Mouse (Mus musculus) liver, embryonic 18 days (tissue): ENCODE data around the gene F830045P16Rik. TPM values are rescaled to one million over a fixed set of nuclear protein-coding genes. Genes with fewer than 3 reads are reported as not detected.

Experiments used
- polyA plus RNA-seq: library from polyadenylated mRNA; depleted of rRNA; stranded (reverse); fragments of >200 nt; gene quantifications from 2 replicates; pipeline ENCODE4 v1.2.3, GENCODE M21; 2012; rRNA removed

The F830045P16Rik gene
- 0.01 TPM in 1 of 2 replicates, not detected in the other for polyA plus RNA-seq

GRCm38 (mm10) chr2:129536377-129536776 is at the start of gene F830045P16Rik:
TSS of gene F830045P16Rik (minus strand) at chr2:129536602.

Other genes starting within 250 kb of the F830045P16Rik start
- 4.3 and 4.4 TPM in 2 replicates for gene Ckap2l, start 239.4 kb downstream of the F830045P16Rik start, polyA plus RNA-seq
- gene Il1a, start 226.6 kb downstream of the F830045P16Rik start, polyA plus RNA-seq: 4.3 and 5.7 TPM in 2 replicates
- gene Il1b, start 165.5 kb downstream of the F830045P16Rik start, polyA plus RNA-seq: 0.52 and 1.4 TPM in 2 replicates
- gene Sirpa, start 56.2 kb upstream of the F830045P16Rik start, polyA plus RNA-seq: 30.6 and 32.5 TPM in 2 replicates
- not detected in 2 replicates for gene Pdyn, start 163.2 kb upstream of the F830045P16Rik start, polyA plus RNA-seq